Mouse (Mus musculus): ENCODE data around the gene Chil6. TPM values are rescaled to one million over a fixed set of nuclear protein-coding genes. Genes with fewer than 3 reads are reported as not detected.

Chil6 gene
- polyA plus RNA-seq (2015; fragmentation: Nextera tagmentation; extraction: Ambion mirVana) = not detected in 2 replicates

DNA sequence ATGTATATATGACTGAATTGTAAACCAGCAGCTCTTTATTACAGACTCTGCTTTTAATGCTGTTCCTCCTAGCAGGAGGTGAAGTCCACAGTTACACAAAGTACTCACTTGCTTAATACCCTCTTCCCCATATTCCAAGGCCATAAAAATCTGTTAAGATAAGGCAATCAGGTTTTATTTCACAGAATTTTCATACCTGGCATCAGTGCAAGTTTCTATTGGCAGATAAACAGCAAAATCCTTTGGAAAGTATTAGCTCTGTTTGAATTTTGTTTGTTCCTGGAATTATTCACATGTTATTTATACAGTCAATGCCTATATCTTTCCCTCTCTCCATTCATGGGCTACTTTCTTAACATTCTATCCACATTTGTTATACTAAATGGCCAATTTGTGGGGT, at the start of gene Chil6:
TSS of gene Chil6 (minus strand) at position 101 of the 400 bp plus-strand sequence.
- ATAC-seq (ENCODE audit: insufficient number of reproducible peaks, insufficient read depth, low FRiP score, low TSS enrichment, low read depth) = no peak
- H3K4me3 ChIP-seq = no peak within 1 kb of the TSS
- H3K9ac ChIP-seq = no peak within 1 kb of the TSS
- no peaks in the 10 kb centered on the region for H3K4me1 ChIP-seq
- no peaks in the 10 kb centered on the region for H3K36me3 ChIP-seq
- no peaks in the 10 kb centered on the region for H3K27me3 ChIP-seq
- H3K4me2 ChIP-seq = no peak within 1 kb of the TSS
- no peak within 1 kb of the TSS for H3K27ac ChIP-seq
- H3K9me3 ChIP-seq = no peaks in the 10 kb centered on the region

DNA sequence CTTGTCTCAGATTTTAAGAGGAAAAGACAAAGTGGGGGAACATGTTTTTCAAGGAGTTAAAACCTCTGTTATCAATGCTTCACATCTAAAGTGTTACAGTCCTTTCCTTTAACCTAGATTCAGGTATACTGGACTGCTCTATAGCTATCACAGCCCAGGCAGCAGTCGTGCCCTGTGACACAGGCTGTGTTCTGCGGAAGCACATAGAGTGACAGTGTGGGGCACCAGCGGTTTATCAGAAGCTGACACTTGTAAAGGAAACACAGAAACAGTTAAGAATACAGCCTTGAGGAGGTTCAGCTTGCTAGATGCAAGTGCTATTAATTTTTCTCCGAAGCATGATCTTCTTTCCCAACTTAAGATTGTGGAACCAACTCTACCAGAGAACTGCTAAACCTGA, 46.6 kb upstream of the Chil6 start:
- H3K4me3 ChIP-seq = no peak overlapping the region
- no peak overlapping the region for H3K4me2 ChIP-seq
- no peaks in the 10 kb centered on the region for H3K27me3 ChIP-seq
- H3K36me3 ChIP-seq = no peaks in the 10 kb centered on the region
- no peaks in the 10 kb centered on the region for H3K4me1 ChIP-seq
- no peak for ATAC-seq (ENCODE audit: insufficient number of reproducible peaks, insufficient read depth, low FRiP score, low TSS enrichment, low read depth)
- no peaks in the 10 kb centered on the region for H3K9me3 ChIP-seq
- H3K9ac ChIP-seq = no peak overlapping the region
- H3K27ac ChIP-seq = no peak overlapping the region
- 74% methylated on average over 4 of the region's 4 CpGs for WGBS

DNA sequence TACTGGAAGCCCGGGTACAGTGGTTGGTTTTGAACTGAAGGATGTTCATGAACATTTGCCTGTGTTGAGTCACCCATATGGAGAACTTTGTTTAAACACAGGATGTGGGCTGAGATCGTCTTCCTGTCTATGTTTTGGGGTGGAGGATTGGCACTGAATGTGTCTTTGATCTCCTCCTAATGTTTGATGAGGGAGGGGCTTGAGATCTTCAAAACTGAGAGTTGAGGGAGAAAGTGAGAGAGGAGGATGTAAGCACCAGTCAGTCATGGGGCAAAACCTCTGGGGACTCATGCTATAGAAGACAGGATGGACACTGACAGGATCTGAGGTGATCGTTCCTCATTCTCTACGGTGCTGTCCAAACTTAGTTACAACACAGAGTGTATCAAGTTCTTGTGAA, 43.6 kb upstream of the Chil6 start:
- no peak overlapping the region for H3K4me3 ChIP-seq
- ATAC-seq (ENCODE audit: insufficient number of reproducible peaks, insufficient read depth, low FRiP score, low TSS enrichment, low read depth) = no peak
- H3K4me2 ChIP-seq = no peak overlapping the region
- no peaks in the 10 kb centered on the region for H3K27me3 ChIP-seq
- no peaks in the 10 kb centered on the region for H3K36me3 ChIP-seq
- H3K9me3 ChIP-seq = no peaks in the 10 kb centered on the region
- H3K4me1 ChIP-seq = no peaks in the 10 kb centered on the region
- 79% methylated on average over 4 of the region's 4 CpGs for WGBS
- no peak overlapping the region for H3K27ac ChIP-seq
- H3K9ac ChIP-seq = no peak overlapping the region

DNA sequence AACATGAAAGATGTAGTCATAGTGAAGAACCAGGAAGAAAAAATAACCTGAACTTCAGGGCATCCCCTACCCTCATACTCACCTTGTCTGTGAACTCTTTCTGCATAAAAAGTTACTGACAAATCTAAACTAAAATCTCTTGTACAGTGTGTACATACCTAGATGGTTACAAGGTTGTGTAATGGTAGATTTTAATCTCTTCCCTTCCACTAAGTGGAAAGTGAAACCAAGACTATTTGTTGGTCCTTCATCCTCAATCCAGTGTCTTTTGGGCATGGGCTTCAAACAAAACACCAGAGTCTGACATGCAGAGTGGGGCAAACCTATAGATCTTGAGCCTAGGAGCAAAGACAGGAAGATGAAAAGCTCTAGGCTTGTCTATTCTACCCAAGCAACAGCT, 43.0 kb upstream of the Chil6 start:
- no peaks in the 10 kb centered on the region for H3K4me1 ChIP-seq
- H3K9ac ChIP-seq = no peak overlapping the region
- no peak overlapping the region for H3K27ac ChIP-seq
- H3K27me3 ChIP-seq = no peaks in the 10 kb centered on the region
- no peaks in the 10 kb centered on the region for H3K36me3 ChIP-seq
- no peak for ATAC-seq (ENCODE audit: insufficient number of reproducible peaks, insufficient read depth, low FRiP score, low TSS enrichment, low read depth)
- H3K4me2 ChIP-seq = no peak overlapping the region
- no peak overlapping the region for H3K4me3 ChIP-seq
- no peaks in the 10 kb centered on the region for H3K9me3 ChIP-seq

DNA sequence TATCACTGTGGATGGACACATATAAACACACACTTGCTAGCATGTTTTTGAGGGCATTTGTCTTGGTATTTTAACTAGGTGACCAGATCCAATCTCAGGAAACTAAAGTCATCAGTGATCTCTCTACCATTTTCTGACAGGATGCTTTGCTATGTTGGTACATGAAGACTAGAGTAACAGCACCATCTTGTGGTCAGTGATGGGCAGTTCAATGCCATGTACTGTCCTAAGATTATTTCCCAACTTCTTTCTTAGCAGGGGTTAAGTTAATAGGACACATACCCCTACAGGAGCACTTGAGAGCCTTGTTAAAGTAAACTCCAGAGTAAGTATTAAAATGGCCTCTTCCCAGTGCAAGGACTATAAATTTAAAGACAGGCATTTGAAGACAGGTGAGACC, 42.6 kb upstream of the Chil6 start:
- no peak for ATAC-seq (ENCODE audit: insufficient number of reproducible peaks, insufficient read depth, low FRiP score, low TSS enrichment, low read depth)
- H3K4me1 ChIP-seq = no peaks in the 10 kb centered on the region
- H3K27me3 ChIP-seq = no peaks in the 10 kb centered on the region
- no peak overlapping the region for H3K4me2 ChIP-seq
- no peak overlapping the region for H3K4me3 ChIP-seq
- H3K36me3 ChIP-seq = no peaks in the 10 kb centered on the region
- H3K9me3 ChIP-seq = no peaks in the 10 kb centered on the region
- no peak overlapping the region for H3K9ac ChIP-seq
- H3K27ac ChIP-seq = no peak overlapping the region

Other genes starting within 250 kb of the Chil6 start
- gene Chil3, start 238.6 kb downstream of the Chil6 start, polyA plus RNA-seq (2015; fragmentation: Nextera tagmentation; extraction: Ambion mirVana) = 0.33 TPM in 1 of 2 replicates, not detected in the other
- gene Chil4, start 186.7 kb downstream of the Chil6 start, polyA plus RNA-seq (2015; fragmentation: Nextera tagmentation; extraction: Ambion mirVana) = not detected in 2 replicates
- gene Dennd2d, start 76.2 kb upstream of the Chil6 start, polyA plus RNA-seq (2015; fragmentation: Nextera tagmentation; extraction: Ambion mirVana) = 3.8 and 5.4 TPM in 2 replicates
- gene Dram2, start 141.6 kb upstream of the Chil6 start, polyA plus RNA-seq (2015; fragmentation: Nextera tagmentation; extraction: Ambion mirVana) = 41.0 and 41.3 TPM in 2 replicates
- 55.4 and 60.9 TPM in 2 replicates for gene Cept1, start 141.6 kb upstream of the Chil6 start, polyA plus RNA-seq (2015; fragmentation: Nextera tagmentation; extraction: Ambion mirVana)